Mouse (Mus musculus) bone marrow, adult 2 months (tissue): ENCODE data around the gene Myom3.

Experiments
- CTCF ChIP-seq: fragments of 200-500 bp; IDR thresholded peaks from 2 replicates; pipeline ENCODE4 v1.5.1; 2011; ENCODE audit warnings: low read length, control low read depth; ENCODE audit not compliant: control insufficient read depth, insufficient read depth
- POLR2A ChIP-seq: fragments of 200-500 bp; IDR thresholded peaks from 2 replicates; pipeline ENCODE4 v1.6.1; 2011; ENCODE audit warnings: low read depth, mild to moderate bottlenecking, control low read depth, low read length, borderline replicate concordance; ENCODE audit not compliant: control insufficient read depth

DNA sequence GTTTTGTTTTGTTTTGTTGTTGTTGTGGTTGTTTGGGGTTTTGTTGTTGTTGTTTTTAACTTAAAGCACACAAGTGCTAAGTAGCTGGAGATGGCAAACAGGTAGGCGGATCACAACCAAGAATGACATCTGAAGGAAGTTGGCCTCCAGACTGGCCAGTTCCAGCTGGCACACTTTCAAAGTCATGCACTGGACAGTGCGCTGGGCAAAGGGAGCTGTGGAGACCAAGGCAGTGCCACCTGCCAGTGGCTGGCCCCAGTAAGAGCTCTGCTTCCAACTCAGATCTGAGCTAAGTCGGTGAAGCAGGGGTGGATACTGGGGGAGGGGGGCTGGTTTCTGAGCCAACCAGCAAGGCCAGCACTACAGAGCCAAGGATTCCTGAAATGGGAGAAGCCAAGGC lies 7.5 kb downstream of the Myom3 start:
- TF ChIP-seq CTCF (no peak), POLR2A (no peak)
